Mouse (Mus musculus): ENCODE results near the gene Akap2. TPM values are rescaled to one million over a fixed set of nuclear protein-coding genes. Genes with fewer than 3 reads are reported as not detected.

Akap2 gene
- polyA plus RNA-seq, 1 experiment from 2014 or later = 11.4 TPM

DNA sequence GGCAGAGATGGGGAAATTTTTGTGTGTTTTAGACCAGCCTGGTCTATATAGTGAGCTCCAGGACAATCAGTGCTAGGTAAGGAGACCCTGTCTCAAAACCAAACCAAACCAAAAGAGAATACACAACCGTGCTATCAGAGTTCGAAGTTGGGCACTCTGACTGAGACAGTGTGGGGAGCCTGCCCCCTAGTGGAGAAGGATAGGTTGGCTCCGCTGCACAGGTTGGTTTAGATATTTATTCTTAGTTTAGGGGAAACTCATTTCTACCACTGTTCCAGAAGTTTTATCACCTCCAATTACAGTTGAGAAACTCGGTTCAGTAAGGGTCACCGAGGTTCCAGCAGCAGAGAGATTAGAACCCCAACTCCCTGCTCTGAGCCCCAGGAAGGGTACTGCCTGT, 186.8 kb downstream of the Akap2 start:
- Histone ChIP-seq H3K4me2 (replicated peaks; ENCODE audit: low read depth) (0 out of 2 replicates have a peak overlapping the region, but pooled peaks have one; percentile 14), H3K4me3 (ENCODE audit: low read depth, low read length) (no peak overlapping the region), H3K9ac (ENCODE audit: low read length) (no peak overlapping the region), H3K9me3 (ENCODE audit: control insufficient read depth, low read length) (no peaks in the 10 kb centered on the region), H3K4me1 (replicated peaks; ENCODE audit: control insufficient read depth, insufficient read depth) (0 out of 2 replicates have a peak, but pooled peaks cover 2% of the 10 kb centered on the region), H3K27ac (replicated peaks) (no peak overlapping the region), H3K36me3 (ENCODE audit: control insufficient read depth, insufficient read depth, low read length) (no peaks in the 10 kb centered on the region), H3K27me3 (ENCODE audit: control insufficient read depth, insufficient read depth, low read length) (no peaks in the 10 kb centered on the region)
- 10% methylated on average over 5 of the region's 5 CpGs for WGBS
- TF ChIP-seq CTCF (IDR thresholded peaks at IDR 0.05; ENCODE audit: low read depth) = peak; percentile 93
- no peak for TF ChIP-seq EP300 (optimal IDR thresholded peaks at IDR 0.05)
- ATAC-seq (ENCODE audit: low FRiP score, low TSS enrichment) (peak; percentile 54; the same call in 1 of the 2 replicates), DNase-seq (ENCODE audit: low spot score) (peak; percentile 64)

DNA sequence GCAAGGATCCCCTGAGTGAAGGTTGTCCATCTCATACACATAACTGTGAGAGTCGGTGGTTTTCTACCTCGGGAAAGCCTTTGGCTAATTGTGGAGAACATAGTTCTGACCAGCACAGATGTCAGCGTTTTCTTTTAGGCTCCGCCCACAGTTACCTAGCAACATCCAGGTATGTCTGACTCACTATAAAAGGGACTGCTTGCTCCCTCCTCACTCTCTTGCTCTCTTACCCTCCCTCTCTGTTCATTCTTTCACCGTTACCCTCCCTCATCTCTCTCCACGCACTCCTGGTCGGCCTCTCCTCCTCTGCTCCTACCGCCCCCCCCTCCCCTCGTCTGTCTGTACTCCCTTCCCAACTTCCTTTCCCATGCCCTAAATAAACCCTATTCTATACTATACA, 187.2 kb downstream of the Akap2 start:
- no peaks in the 10 kb centered on the region for H3K36me3 ChIP-seq (ENCODE audit: control insufficient read depth, insufficient read depth, low read length)
- DNase-seq (ENCODE audit: low spot score) (peak; percentile 67), ATAC-seq (ENCODE audit: low FRiP score, low TSS enrichment) (peak; percentile 77)
- H3K9me3 ChIP-seq (ENCODE audit: control insufficient read depth, low read length) = no peaks in the 10 kb centered on the region
- no peak for TF ChIP-seq EP300 (optimal IDR thresholded peaks at IDR 0.05)
- no peak for TF ChIP-seq CTCF (IDR thresholded peaks at IDR 0.05; ENCODE audit: low read depth)
- H3K4me3 ChIP-seq (ENCODE audit: low read depth, low read length) = no peak overlapping the region
- 0 out of 2 replicates have a peak, but pooled peaks cover 2% of the 10 kb centered on the region for H3K4me1 ChIP-seq (replicated peaks; ENCODE audit: control insufficient read depth, insufficient read depth)
- 29% methylated on average over 9 of the region's 9 CpGs for WGBS
- H3K9ac ChIP-seq (ENCODE audit: low read length) = no peak overlapping the region
- H3K27me3 ChIP-seq (ENCODE audit: control insufficient read depth, insufficient read depth, low read length) = no peaks in the 10 kb centered on the region
- no peak overlapping the region for H3K27ac ChIP-seq (replicated peaks)
- 0 out of 2 replicates have a peak overlapping the region, but pooled peaks have one; percentile 14 for H3K4me2 ChIP-seq (replicated peaks; ENCODE audit: low read depth)

GRCm38 (mm10) chr4:57906708-57907107, 189.3 kb downstream of the Akap2 start:
- H3K9me3 ChIP-seq (ENCODE audit: control insufficient read depth, low read length) = no peaks in the 10 kb centered on the region
- H3K36me3 ChIP-seq (ENCODE audit: control insufficient read depth, insufficient read depth, low read length) = no peaks in the 10 kb centered on the region
- DNase-seq (ENCODE audit: low spot score) (no peak), ATAC-seq (ENCODE audit: low FRiP score, low TSS enrichment) (no peak)
- WGBS = 42% methylated on average over 2 of the region's 2 CpGs
- H3K27ac ChIP-seq (replicated peaks) = no peak overlapping the region
- H3K4me2 ChIP-seq (replicated peaks; ENCODE audit: low read depth) = no peak overlapping the region
- TF ChIP-seq EP300 (optimal IDR thresholded peaks at IDR 0.05) (no peak), CTCF (IDR thresholded peaks at IDR 0.05; ENCODE audit: low read depth) (no peak)
- H3K27me3 ChIP-seq (ENCODE audit: control insufficient read depth, insufficient read depth, low read length) = no peaks in the 10 kb centered on the region
- no peak overlapping the region for H3K4me3 ChIP-seq (ENCODE audit: low read depth, low read length)
- 0 out of 2 replicates have a peak, but pooled peaks cover 2% of the 10 kb centered on the region for H3K4me1 ChIP-seq (replicated peaks; ENCODE audit: control insufficient read depth, insufficient read depth)
- no peak overlapping the region for H3K9ac ChIP-seq (ENCODE audit: low read length)

- WGBS = 68% methylated on average over 6 of the region's 6 CpGs
- TF ChIP-seq CTCF (IDR thresholded peaks at IDR 0.05; ENCODE audit: low read depth) = no peak
- TF ChIP-seq EP300 (optimal IDR thresholded peaks at IDR 0.05) = no peak
- no peak overlapping the region for H3K27ac ChIP-seq (replicated peaks)
- ATAC-seq (ENCODE audit: low FRiP score, low TSS enrichment) (no peak), DNase-seq (ENCODE audit: low spot score) (no peak)
- H3K9me3 ChIP-seq (ENCODE audit: control insufficient read depth, low read length) = no peaks in the 10 kb centered on the region
- H3K27me3 ChIP-seq (ENCODE audit: control insufficient read depth, insufficient read depth, low read length) = no peaks in the 10 kb centered on the region
- H3K4me3 ChIP-seq (ENCODE audit: low read depth, low read length) = no peak overlapping the region
- H3K36me3 ChIP-seq (ENCODE audit: control insufficient read depth, insufficient read depth, low read length) = no peaks in the 10 kb centered on the region
- H3K4me1 ChIP-seq (replicated peaks; ENCODE audit: control insufficient read depth, insufficient read depth) = 0 out of 2 replicates have a peak, but pooled peaks cover 2% of the 10 kb centered on the region
- H3K9ac ChIP-seq (ENCODE audit: low read length) = no peak overlapping the region
- no peak overlapping the region for H3K4me2 ChIP-seq (replicated peaks; ENCODE audit: low read depth)
Measured at GRCm38 (mm10) chr4:57908860-57909259, 191.4 kb downstream of the Akap2 start.

GRCm38 (mm10) chr4:57913021-57913420, 195.6 kb downstream of the Akap2 start:
- H3K4me1 ChIP-seq (replicated peaks; ENCODE audit: control insufficient read depth, insufficient read depth) = no peaks in the 10 kb centered on the region; the same call in 1 of the 2 replicates
- H3K27me3 ChIP-seq (ENCODE audit: control insufficient read depth, insufficient read depth, low read length) = no peaks in the 10 kb centered on the region
- no peak overlapping the region for H3K27ac ChIP-seq (replicated peaks)
- H3K36me3 ChIP-seq (ENCODE audit: control insufficient read depth, insufficient read depth, low read length) = no peaks in the 10 kb centered on the region
- TF ChIP-seq EP300 (optimal IDR thresholded peaks at IDR 0.05) = no peak
- TF ChIP-seq CTCF (IDR thresholded peaks at IDR 0.05; ENCODE audit: low read depth) = no peak
- DNase-seq (ENCODE audit: low spot score) (no peak), ATAC-seq (ENCODE audit: low FRiP score, low TSS enrichment) (no peak)
- no peaks in the 10 kb centered on the region for H3K9me3 ChIP-seq (ENCODE audit: control insufficient read depth, low read length)
- no peak overlapping the region for H3K4me3 ChIP-seq (ENCODE audit: low read depth, low read length)
- no peak overlapping the region for H3K4me2 ChIP-seq (replicated peaks; ENCODE audit: low read depth)
- H3K9ac ChIP-seq (ENCODE audit: low read length) = no peak overlapping the region

All from stomach, postnatal 0 days (tissue).